Mouse (Mus musculus): ENCODE measurements at regions not wholly inside any gene's neighbourhood (a gene's known extent, or its start where the extent isn't known, plus 50 kb on each side); places are given as distances from the start of the nearest gene placed in this dataset.

GRCm38 (mm10) chr13:99577686-99578085 lies 61.3 kb upstream of the Map1b start:
- WGBS (ENCODE audit: insufficient replicate concordance), result 78% methylated on average over 4 of the region's 4 CpGs
- ATAC-seq (no peak), DNase-seq (no peak)
- Histone ChIP-seq H3K4me3 (ENCODE audit: low read depth, low read length) (no peak overlapping the region), H3K27ac (ENCODE audit: low read depth) (no peak overlapping the region), H3K36me3 (replicated peaks; ENCODE audit: insufficient read depth, low read length) (no peaks in the 10 kb centered on the region), H3K9me3 (ENCODE audit: low read length) (no peaks in the 10 kb centered on the region), H3K4me2 (ENCODE audit: low read depth, low read length) (no peak overlapping the region), H3K4me1 (ENCODE audit: insufficient read depth) (no peaks in the 10 kb centered on the region), H3K9ac (replicated peaks) (no peak overlapping the region), H3K27me3 (ENCODE audit: insufficient read depth, low read length) (no peaks in the 10 kb centered on the region)
- TF ChIP-seq CTCF (IDR thresholded peaks at IDR 0.05; ENCODE audit: low read depth) (no peak), EP300 (IDR thresholded peaks at IDR 0.05; ENCODE audit: low read depth) (no peak)

- no peaks in the 10 kb centered on the region for H3K9me3 ChIP-seq (ENCODE audit: low read length)
- H3K36me3 ChIP-seq (replicated peaks; ENCODE audit: insufficient read depth, low read length), result no peaks in the 10 kb centered on the region
- DNase-seq (no peak), ATAC-seq (no peak)
- H3K4me2 ChIP-seq (ENCODE audit: low read depth, low read length), result no peak overlapping the region
- no peaks in the 10 kb centered on the region for H3K4me1 ChIP-seq (ENCODE audit: insufficient read depth)
- no peaks in the 10 kb centered on the region for H3K27me3 ChIP-seq (ENCODE audit: insufficient read depth, low read length)
- 67% methylated on average over 7 of the region's 7 CpGs for WGBS (ENCODE audit: insufficient replicate concordance)
- no peak overlapping the region for H3K27ac ChIP-seq (ENCODE audit: low read depth)
- H3K4me3 ChIP-seq (ENCODE audit: low read depth, low read length), result no peak overlapping the region
- TF ChIP-seq CTCF (IDR thresholded peaks at IDR 0.05; ENCODE audit: low read depth) (no peak), EP300 (IDR thresholded peaks at IDR 0.05; ENCODE audit: low read depth) (no peak)
- H3K9ac ChIP-seq (replicated peaks), result no peak overlapping the region
These were observed 56.7 kb upstream of the Map1b start for GRCm38 (mm10) chr13:99573021-99573420.

- ATAC-seq, result no peak
- H3K4me3 ChIP-seq (ENCODE audit: low read depth, low read length), result no peak overlapping the region
- DNase-seq, result no peak
- no peaks in the 10 kb centered on the region for H3K36me3 ChIP-seq (replicated peaks; ENCODE audit: insufficient read depth, low read length)
- TF ChIP-seq EP300 (IDR thresholded peaks at IDR 0.05; ENCODE audit: low read depth) (no peak), CTCF (IDR thresholded peaks at IDR 0.05; ENCODE audit: low read depth) (no peak)
- H3K27ac ChIP-seq (ENCODE audit: low read depth), result no peak overlapping the region
- H3K4me1 ChIP-seq (ENCODE audit: insufficient read depth), result no peaks in the 10 kb centered on the region
- 77% methylated on average over 5 of the region's 5 CpGs for WGBS (ENCODE audit: insufficient replicate concordance)
- H3K9me3 ChIP-seq (ENCODE audit: low read length), result no peaks in the 10 kb centered on the region
- H3K4me2 ChIP-seq (ENCODE audit: low read depth, low read length), result no peak overlapping the region
- H3K9ac ChIP-seq (replicated peaks), result no peak overlapping the region
- H3K27me3 ChIP-seq (ENCODE audit: insufficient read depth, low read length), result no peaks in the 10 kb centered on the region
These were observed 56.0 kb upstream of the Map1b start for GRCm38 (mm10) chr13:99572381-99572780.

All from liver, postnatal 0 days (tissue).